Mouse (Mus musculus) megakaryocyte, embryonic 14.5 days (primary cell): ENCODE results near the gene Ccni.

Experiments used
- FLI1 ChIP-seq: IDR thresholded peaks from 2 replicates; pipeline ENCODE4 v1.6.1; 2012; ENCODE audit warnings: low read length, inconsistent platforms, mixed read lengths
- GATA1 ChIP-seq: IDR thresholded peaks from 3 replicates; pipeline ENCODE4 v1.6.1; 2012; ENCODE audit warnings: mixed read lengths, low read length, inconsistent platforms, borderline replicate concordance

GRCm38 (mm10) chr5:93236541-93236940, 30.2 kb upstream of the Ccni start:
- TF ChIP-seq FLI1 (no peak), GATA1 (no peak)
